Mouse (Mus musculus) ovary, postnatal 14 days (tissue): ENCODE data around the gene Tle3.
A peak's percentile ranks its signal among the peaks of the same experiment; 100 is the strongest.

Experiments used
- DNase-seq: peaks from one replicate; pipeline ENCODE4 v3.0.0; 2022; ENCODE audit warnings: low spot score

Gene Tle3

GRCm38 (mm10) chr9:61371755-61372509 is at the start of gene Tle3:
TSS of gene Tle3 (plus strand) at chr9:61372366.
- peak; percentile 95 for DNase-seq

- no peak for DNase-seq
Measured at GRCm38 (mm10) chr9:61323221-61323620, 48.9 kb upstream of the Tle3 start.

GRCm38 (mm10) chr9:61323879-61324278 is 48.3 kb upstream of the Tle3 start:
- no peak for DNase-seq

- DNase-seq, result no peak
Measured at GRCm38 (mm10) chr9:61324354-61324753, 47.8 kb upstream of the Tle3 start.

- DNase-seq, result no peak
Measured at GRCm38 (mm10) chr9:61325012-61325411, 47.2 kb upstream of the Tle3 start.

GRCm38 (mm10) chr9:61325931-61326351 is 46.2 kb upstream of the Tle3 start:
- no peak for DNase-seq

- DNase-seq, result no peak
Measured at GRCm38 (mm10) chr9:61326922-61327321, 45.2 kb upstream of the Tle3 start.

GRCm38 (mm10) chr9:61328173-61328572 is 44.0 kb upstream of the Tle3 start:
- no peak for DNase-seq

- DNase-seq, result no peak
Measured at GRCm38 (mm10) chr9:61330747-61331146, 41.4 kb upstream of the Tle3 start.

GRCm38 (mm10) chr9:61332226-61332936 is 39.8 kb upstream of the Tle3 start:
- no peak for DNase-seq

- DNase-seq, result no peak
Measured at GRCm38 (mm10) chr9:61336179-61336578, 36.0 kb upstream of the Tle3 start.

- peak; percentile 71 for DNase-seq
Measured at GRCm38 (mm10) chr9:61336591-61337587, 35.3 kb upstream of the Tle3 start.

- DNase-seq, result no peak
Measured at GRCm38 (mm10) chr9:61337665-61338064, 34.5 kb upstream of the Tle3 start.

- DNase-seq, result no peak
Measured at GRCm38 (mm10) chr9:61339311-61339710, 32.9 kb upstream of the Tle3 start.

GRCm38 (mm10) chr9:61340333-61340732 is 31.8 kb upstream of the Tle3 start:
- DNase-seq, result no peak

GRCm38 (mm10) chr9:61342297-61342696 is 29.9 kb upstream of the Tle3 start:
- no peak for DNase-seq

GRCm38 (mm10) chr9:61344684-61345083 is 27.5 kb upstream of the Tle3 start:
- no peak for DNase-seq

- DNase-seq, result no peak
Measured at GRCm38 (mm10) chr9:61347011-61347410, 25.2 kb upstream of the Tle3 start.

GRCm38 (mm10) chr9:61348036-61348435 is 24.1 kb upstream of the Tle3 start:
- no peak for DNase-seq

GRCm38 (mm10) chr9:61348616-61349015 is 23.6 kb upstream of the Tle3 start:
- no peak for DNase-seq

- no peak for DNase-seq
Measured at GRCm38 (mm10) chr9:61349697-61350096, 22.5 kb upstream of the Tle3 start.

GRCm38 (mm10) chr9:61351164-61351563 is 21.0 kb upstream of the Tle3 start:
- no peak for DNase-seq
